Mouse (Mus musculus) liver, postnatal 0 days (tissue): Measurements from ENCODE around the gene Espl1.

Experiments used
- CTCF ChIP-seq: sonication (generic); IDR thresholded peaks from 2 replicates; pipeline ENCODE4 v1.5.1; 2016; ENCODE audit warnings: antibody characterized with exemption, low read depth
- EP300 ChIP-seq: IDR thresholded peaks from 2 replicates; pipeline ENCODE4 v1.6.1; 2016; ENCODE audit warnings: antibody characterized with exemption, low read depth, mild to moderate bottlenecking

- TF ChIP-seq CTCF (no peak), EP300 (no peak)
Measured at GRCm38 (mm10) chr15:102270274-102270960, 25.6 kb upstream of the Espl1 start, which contains the start of gene Gm9918.
